Mouse (Mus musculus): ENCODE measurements around the gene U2af1.

DNA sequence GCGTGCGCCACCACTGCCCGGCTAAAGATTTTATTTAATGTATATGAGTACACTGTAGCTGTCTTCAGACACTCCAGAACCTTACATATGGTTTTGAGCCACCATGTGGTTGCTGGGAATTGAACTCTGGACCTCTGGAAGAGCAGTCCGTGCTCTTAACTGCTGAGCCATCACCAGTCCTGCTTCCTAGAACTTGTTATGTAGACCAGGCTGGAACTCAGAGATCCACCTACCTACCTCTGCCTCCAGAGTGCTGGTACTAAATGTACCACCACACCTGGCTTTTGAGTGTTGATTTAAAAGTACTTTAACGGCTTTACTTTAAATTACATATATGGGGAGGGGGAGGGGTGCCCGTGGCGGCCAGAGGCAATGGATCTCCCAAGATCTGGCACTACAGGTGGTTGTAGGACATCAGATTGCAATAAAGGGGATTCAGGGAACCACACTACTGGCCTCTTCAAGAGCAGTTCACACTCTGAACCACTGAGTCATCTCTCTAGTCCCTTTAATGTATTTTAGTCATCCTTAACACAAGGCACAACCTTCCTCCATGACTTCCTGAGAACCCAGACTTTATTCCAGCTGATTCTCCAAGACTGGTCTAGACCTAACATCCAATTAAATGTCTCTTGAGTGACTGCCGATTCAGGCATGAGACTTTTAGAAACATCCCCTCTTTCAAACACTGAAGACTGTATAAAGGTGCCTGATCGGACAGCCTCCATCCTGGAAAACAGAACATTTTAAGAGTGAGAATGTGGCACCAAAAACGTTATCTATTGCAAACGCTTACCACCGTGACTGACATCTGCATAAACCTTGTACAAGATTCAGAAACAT, 1.3 kb downstream of the U2af1 start:
- TF ChIP-seq CTCF (IDR thresholded peaks at IDR 0.05 in 2 of 3, conservative IDR thresholded peaks at IDR 0.05 in 1 of 3; ENCODE audit: control insufficient read depth in 1 of 3, insufficient read depth in 1 of 3, low read depth in 2 of 3, low read length in 3 of 3, poor library complexity in 1 of 3, severe bottlenecking in 1 of 3) (no peak), E2F4 (IDR thresholded peaks at IDR 0.05; ENCODE audit: borderline replicate concordance, low read depth, low read length) (no peak), HCFC1 (IDR thresholded peaks at IDR 0.05; ENCODE audit: low read depth, low read length) (no peak)

Measured in MEL (cell line).